Mouse (Mus musculus): Measurements from ENCODE around the gene Trem3.

The Trem3 gene

GRCm38 (mm10) chr17:48272158-48272557 is 24.6 kb downstream of the Trem3 start:
- no peak for DNase-seq

GRCm38 (mm10) chr17:48272598-48272997 is 25.0 kb downstream of the Trem3 start:
- no peak for DNase-seq

- DNase-seq, result no peak
Measured at GRCm38 (mm10) chr17:48274098-48274497, 26.5 kb downstream of the Trem3 start.

- DNase-seq, result peak; percentile 92
Measured at GRCm38 (mm10) chr17:48274885-48275284, 27.3 kb downstream of the Trem3 start.

DNA sequence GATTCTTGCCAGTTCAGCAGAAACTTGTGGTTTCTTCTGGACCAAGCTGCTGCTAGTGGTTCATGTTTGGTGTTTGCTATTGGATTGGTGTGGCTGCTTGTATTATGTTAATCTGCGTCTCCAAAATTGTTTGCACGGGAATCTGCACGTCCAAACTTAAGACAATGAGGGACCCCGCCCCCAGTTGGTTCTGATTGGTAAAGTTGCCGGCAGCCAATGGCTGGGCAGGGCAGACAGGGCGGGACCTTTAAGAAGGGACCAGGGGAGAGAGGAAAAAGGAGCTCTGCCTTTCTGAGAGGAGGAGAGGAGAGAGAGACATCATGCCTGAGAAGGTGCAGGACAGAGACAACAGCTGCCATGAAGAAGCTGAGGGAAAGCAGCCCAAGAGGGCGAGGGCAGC is 28.2 kb downstream of the Trem3 start:
- DNase-seq, result no peak

DNA sequence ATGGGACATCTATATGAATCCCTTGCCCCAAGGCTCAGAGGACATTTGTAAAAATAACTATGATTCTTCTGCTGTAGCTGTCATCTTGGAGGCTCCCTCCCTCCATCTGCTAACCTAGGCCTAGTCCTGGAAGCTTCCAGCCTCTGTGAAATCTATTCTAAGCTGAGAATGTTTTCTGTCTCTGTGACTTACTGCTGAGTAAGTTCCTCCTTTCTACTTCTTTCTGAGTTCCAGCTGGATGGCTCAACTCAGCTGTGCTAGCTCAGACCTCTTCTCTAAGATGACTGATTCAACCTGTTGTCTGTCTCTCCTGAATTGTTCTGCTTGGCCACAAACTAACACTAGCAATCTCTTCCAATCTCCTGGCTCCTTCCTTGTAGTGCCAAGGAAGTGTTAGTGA is 30.8 kb downstream of the Trem3 start:
- no peak for DNase-seq

DNA sequence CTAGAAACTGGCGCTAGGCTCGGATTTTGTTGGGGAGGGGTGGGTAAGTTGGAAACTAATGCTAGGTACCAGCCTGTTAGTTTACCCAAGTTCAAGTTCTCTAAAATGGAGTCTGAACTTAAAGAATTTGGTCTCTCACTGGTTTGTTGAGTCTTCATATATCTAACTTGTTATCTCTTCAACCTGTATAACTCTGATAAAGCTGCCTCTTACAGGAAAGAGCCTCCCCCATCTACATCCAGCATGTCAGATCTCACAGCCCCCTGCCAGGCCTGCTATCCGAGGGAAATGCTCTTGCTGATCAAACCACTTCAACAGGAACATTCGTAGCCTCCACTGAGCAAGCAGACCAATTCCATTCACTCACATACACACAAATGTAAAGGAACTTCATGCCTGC is 31.4 kb downstream of the Trem3 start:
- DNase-seq, result no peak

- DNase-seq, result no peak
Measured at GRCm38 (mm10) chr17:48280943-48281738, 33.6 kb downstream of the Trem3 start.

DNA sequence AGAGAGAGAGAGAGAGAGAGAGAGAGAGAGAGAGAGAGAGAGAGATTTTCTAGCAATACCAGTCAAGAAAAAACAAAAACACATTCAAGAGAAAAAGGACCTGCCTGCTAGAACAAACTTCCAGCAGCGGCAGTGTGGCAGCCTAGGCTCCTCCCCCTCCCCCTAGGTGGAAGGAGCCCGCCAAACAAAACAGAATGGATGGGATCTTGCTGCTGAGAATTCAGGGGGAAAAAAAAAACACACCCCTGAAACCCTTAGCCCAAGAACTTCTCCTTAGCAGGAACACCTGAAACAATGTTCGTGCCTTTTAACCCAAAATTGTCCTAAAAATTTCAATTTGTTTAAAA is 34.1 kb downstream of the Trem3 start:
- no peak for DNase-seq

DNA sequence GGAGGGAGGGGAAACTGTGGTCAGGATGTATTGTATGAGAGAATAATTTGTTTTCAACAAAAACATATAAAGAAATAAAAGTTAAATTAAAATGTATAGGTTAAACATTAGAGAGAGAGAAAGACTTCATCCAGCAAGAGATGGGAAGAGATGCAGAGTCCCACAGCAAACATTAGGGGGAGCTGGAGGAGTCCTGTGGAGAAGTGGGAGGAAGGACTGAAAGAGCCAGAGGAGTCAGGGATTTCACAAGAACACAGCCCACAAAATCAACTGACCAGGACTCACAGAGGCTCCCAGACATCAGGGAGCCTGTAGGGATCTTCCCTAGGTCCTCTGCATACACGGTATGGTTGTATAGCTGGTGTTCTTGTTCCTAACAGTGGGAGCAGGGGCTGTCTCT is 39.2 kb downstream of the Trem3 start:
- DNase-seq, result no peak

DNA sequence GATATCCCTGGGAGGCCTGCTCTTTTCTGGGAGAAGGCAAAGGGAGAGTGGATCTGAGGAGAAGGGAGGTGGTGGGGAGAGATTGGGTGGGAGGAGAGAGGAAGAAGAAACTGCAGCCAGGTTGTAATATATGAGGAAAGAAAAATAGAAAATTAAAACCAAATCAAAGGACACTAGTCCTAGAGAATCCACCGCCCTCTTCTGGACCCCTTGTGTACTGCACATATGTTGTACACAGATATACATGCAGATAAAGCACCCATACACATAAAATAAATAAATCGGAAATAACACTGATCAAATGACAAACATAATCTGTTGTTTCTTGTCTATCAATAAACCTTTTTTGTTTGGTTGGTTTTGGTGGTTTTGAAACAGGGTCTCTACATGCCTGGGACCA is 39.7 kb downstream of the Trem3 start:
- no peak for DNase-seq

DNA sequence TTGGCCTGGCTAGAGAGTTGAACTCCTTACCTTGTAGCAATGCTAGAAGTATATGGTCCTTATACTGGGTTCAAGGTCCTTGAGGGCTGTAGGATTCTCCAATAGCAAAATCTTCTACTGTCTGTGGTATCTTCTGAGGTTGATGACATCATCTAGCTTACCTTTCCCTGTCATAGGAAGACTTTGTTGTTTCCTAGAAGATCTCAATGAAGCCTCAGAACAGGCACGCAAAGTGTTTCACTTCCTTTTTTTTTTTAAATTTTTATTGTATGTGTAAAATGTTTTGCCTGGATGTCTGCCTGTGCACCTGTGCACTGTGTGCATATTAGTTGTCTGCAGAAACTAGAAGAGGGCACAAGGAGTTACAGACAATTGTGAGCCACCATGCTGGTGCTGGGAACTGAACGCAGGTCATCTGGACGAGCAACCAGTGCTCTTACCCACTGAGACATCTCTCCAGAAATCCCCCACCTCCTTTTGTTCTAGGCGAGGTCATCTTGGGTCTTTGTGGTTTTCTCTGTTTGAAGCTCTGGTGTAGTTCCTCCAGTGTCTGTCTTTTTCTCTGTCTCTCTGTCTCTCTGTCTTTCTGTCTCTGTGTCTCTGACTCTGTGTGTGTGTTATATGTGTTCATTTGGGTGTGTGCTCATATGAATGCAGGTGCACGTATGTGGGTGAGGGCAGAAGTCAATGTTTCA is 46.1 kb downstream of the Trem3 start:
- peak; percentile 76 for DNase-seq

GRCm38 (mm10) chr17:48299203-48299602 is 51.6 kb downstream of the Trem3 start, which contains the start of gene Treml2:
TSS of gene Treml2 (plus strand) at chr17:48299498.
- peak; percentile 76 for DNase-seq

DNA sequence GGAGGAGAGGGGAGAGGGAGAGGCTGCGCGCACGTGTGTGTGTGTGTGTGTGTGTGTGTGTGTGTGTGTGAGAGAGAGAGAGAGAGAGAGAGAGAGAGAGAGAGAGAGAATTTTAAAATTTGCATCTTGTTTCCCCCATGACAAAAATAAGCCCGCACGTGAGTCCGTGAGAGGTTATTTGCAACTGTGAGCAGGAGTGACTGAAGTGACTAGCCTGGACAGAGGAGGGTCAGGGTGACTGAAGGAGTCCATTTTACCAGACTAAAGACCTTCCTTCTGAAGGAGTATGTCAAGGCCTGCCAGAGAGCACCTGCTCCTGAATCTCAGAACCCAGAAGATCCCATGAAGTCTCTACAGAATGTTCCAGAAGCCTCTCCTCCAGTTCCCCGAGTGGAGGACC is 52.2 kb downstream of the Trem3 start:
- DNase-seq, result no peak

- DNase-seq, result peak; percentile 93
Measured at GRCm38 (mm10) chr17:48300199-48300598, 52.6 kb downstream of the Trem3 start.

- peak; percentile 84 for DNase-seq
Measured at GRCm38 (mm10) chr17:48300861-48301260, 53.3 kb downstream of the Trem3 start.

- peak; percentile 52 for DNase-seq
Measured at GRCm38 (mm10) chr17:48301792-48302191, 54.2 kb downstream of the Trem3 start.
